Mouse (Mus musculus): ENCODE results near the gene Bsn. TPM values are rescaled to one million over a fixed set of nuclear protein-coding genes. Genes with fewer than 3 reads are reported as not detected.
"Not testable (repeated sequence)": the region's sequence is repeated elsewhere in the genome, so short reads cannot be mapped to it uniquely, and the experiment has no call there.

The Bsn gene
- total and polyA plus RNA-seq, 3 experiments: 2.8 to 7.9 (median 5.0) TPM

DNA sequence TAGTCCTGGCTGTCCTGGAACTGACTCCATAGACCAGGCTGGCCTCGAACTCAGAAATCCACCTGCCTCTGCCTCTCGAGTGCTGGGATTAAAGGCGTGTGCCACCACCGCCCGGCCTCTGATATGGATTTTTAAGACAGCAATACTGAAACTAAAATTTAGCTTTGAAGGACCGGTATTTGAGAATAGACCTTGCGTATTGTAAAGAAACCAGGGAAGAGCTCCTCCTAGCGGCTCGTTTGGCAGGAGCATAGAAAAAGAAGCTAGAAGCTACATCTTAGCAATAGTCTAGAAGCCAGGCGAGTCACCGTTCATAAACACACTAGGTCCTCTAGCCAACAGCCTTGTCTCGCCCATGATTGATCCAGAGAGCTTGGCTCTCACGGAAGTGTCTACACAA lies 12.8 kb upstream of the Bsn start:
- H3K9me3 ChIP-seq (replicated peaks): no peaks in the 10 kb centered on the region
- H3K27me3 ChIP-seq (ENCODE audit: insufficient read depth, low read length): no peaks in the 10 kb centered on the region
- peaks cover 30% of the 10 kb centered on the region for H3K4me1 ChIP-seq (ENCODE audit: insufficient read depth, low read depth, low read length)
- no peak for ATAC-seq (ENCODE audit: extremely low read depth, insufficient number of reproducible peaks, low FRiP score, poor library complexity, severe bottlenecking)
- peaks cover 23% of the 10 kb centered on the region for H3K36me3 ChIP-seq (replicated peaks)
- TF ChIP-seq GATA1 (IDR thresholded peaks at IDR 0.05; ENCODE audit: borderline replicate concordance, low read length) (no peak), CTCF (IDR thresholded peaks at IDR 0.05; ENCODE audit: low read depth, low read length) (peak; percentile 63), GATA2 (IDR thresholded peaks at IDR 0.05; ENCODE audit: borderline replicate concordance, low read depth, low read length) (no peak), TAL1 (conservative IDR thresholded peaks at IDR 0.05; ENCODE audit: low read depth, low read length) (no peak), POLR2AphosphoS5 (IDR thresholded peaks at IDR 0.05; ENCODE audit: insufficient replicate concordance, low read depth, low read length) (no peak)
- peak; percentile 47 for DNase-seq (ENCODE audit: low spot score)
- H3K4me3 ChIP-seq (ENCODE audit: low read depth, low read length): no peak overlapping the region

GRCm38 (mm10) chr9:108202169-108202568 lies 12.0 kb upstream of the Bsn start:
- no peak for DNase-seq (ENCODE audit: low spot score)

DNA sequence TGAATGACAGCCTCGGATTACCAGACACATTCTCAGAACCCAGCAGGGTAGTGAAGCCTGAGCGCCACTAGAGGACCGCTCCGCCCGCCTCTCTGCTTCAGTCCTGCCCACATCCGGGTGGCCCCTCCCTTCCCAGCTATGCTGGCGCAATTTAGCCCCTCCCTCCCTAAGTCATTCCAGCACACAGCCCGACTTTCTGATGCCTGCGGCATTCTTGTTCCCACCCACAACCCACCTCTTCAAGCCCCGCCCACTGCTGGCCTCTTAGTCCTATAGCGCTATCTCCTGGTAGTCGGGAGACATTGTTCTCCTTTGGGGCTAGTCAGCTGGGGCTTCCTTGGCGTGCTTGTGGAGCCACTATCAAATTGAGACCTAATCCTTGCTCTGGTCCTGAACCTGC lies 11.0 kb upstream of the Bsn start:
- no peaks in the 10 kb centered on the region for H3K27me3 ChIP-seq (ENCODE audit: insufficient read depth, low read length)
- peak overlapping the region; percentile 44; the same call in 1 of the 2 replicates for H3K4me3 ChIP-seq (ENCODE audit: low read depth, low read length)
- H3K36me3 ChIP-seq (replicated peaks): peaks cover 6% of the 10 kb centered on the region
- peak; percentile 98 for ATAC-seq (ENCODE audit: extremely low read depth, insufficient number of reproducible peaks, low FRiP score, poor library complexity, severe bottlenecking)
- no peaks in the 10 kb centered on the region for H3K9me3 ChIP-seq (replicated peaks)
- H3K4me1 ChIP-seq (ENCODE audit: insufficient read depth, low read depth, low read length): peaks cover 30% of the 10 kb centered on the region
- TF ChIP-seq TAL1 (conservative IDR thresholded peaks at IDR 0.05; ENCODE audit: low read depth, low read length) (no peak), POLR2AphosphoS5 (IDR thresholded peaks at IDR 0.05; ENCODE audit: insufficient replicate concordance, low read depth, low read length) (no peak), CTCF (IDR thresholded peaks at IDR 0.05; ENCODE audit: low read depth, low read length) (no peak; the same call in none of the 2 replicates), GATA2 (IDR thresholded peaks at IDR 0.05; ENCODE audit: borderline replicate concordance, low read depth, low read length) (no peak), GATA1 (IDR thresholded peaks at IDR 0.05; ENCODE audit: borderline replicate concordance, low read length) (no peak)
- DNase-seq (ENCODE audit: low spot score): peak; percentile 89

More at GRCm38 (mm10) chr9:108202169-108202568, 12.0 kb upstream of the Bsn start:
- no peak for TF ChIP-seq GATA2 (IDR thresholded peaks at IDR 0.05; ENCODE audit: borderline replicate concordance, low read depth, low read length)
- TF ChIP-seq POLR2AphosphoS5 (IDR thresholded peaks at IDR 0.05; ENCODE audit: insufficient replicate concordance, low read depth, low read length): no peak
- TF ChIP-seq GATA1 (IDR thresholded peaks at IDR 0.05; ENCODE audit: borderline replicate concordance, low read length): no peak
- TF ChIP-seq CTCF (IDR thresholded peaks at IDR 0.05; ENCODE audit: low read depth, low read length): no peak
- TF ChIP-seq TAL1 (conservative IDR thresholded peaks at IDR 0.05; ENCODE audit: low read depth, low read length): no peak
- no peak overlapping the region for H3K4me3 ChIP-seq (ENCODE audit: low read depth, low read length)
- H3K4me1 ChIP-seq (ENCODE audit: insufficient read depth, low read depth, low read length): peaks cover 30% of the 10 kb centered on the region
- ATAC-seq (ENCODE audit: extremely low read depth, insufficient number of reproducible peaks, low FRiP score, poor library complexity, severe bottlenecking): no peak
- no peaks in the 10 kb centered on the region for H3K27me3 ChIP-seq (ENCODE audit: insufficient read depth, low read length)
- H3K9me3 ChIP-seq (replicated peaks): no peaks in the 10 kb centered on the region
- peaks cover 15% of the 10 kb centered on the region for H3K36me3 ChIP-seq (replicated peaks)

- peaks cover 7% of the 10 kb centered on the region for H3K27me3 ChIP-seq (ENCODE audit: insufficient read depth, low read length)
- DNase-seq (ENCODE audit: low spot score) (no peak), ATAC-seq (ENCODE audit: extremely low read depth, insufficient number of reproducible peaks, low FRiP score, poor library complexity, severe bottlenecking) (no peak)
- H3K4me1 ChIP-seq (ENCODE audit: insufficient read depth, low read depth, low read length): peaks cover 29% of the 10 kb centered on the region
- no peaks in the 10 kb centered on the region for H3K36me3 ChIP-seq (replicated peaks)
- H3K4me3 ChIP-seq (ENCODE audit: low read depth, low read length): no peak overlapping the region
- no peaks in the 10 kb centered on the region for H3K9me3 ChIP-seq (replicated peaks)
- TF ChIP-seq CTCF (IDR thresholded peaks at IDR 0.05; ENCODE audit: low read depth, low read length): no peak
- no peak for TF ChIP-seq POLR2AphosphoS5 (IDR thresholded peaks at IDR 0.05; ENCODE audit: insufficient replicate concordance, low read depth, low read length)
- TF ChIP-seq GATA1 (IDR thresholded peaks at IDR 0.05; ENCODE audit: borderline replicate concordance, low read length): no peak
- no peak for TF ChIP-seq TAL1 (conservative IDR thresholded peaks at IDR 0.05; ENCODE audit: low read depth, low read length)
- no peak for TF ChIP-seq GATA2 (IDR thresholded peaks at IDR 0.05; ENCODE audit: borderline replicate concordance, low read depth, low read length)
Observed at GRCm38 (mm10) chr9:108198621-108199020, 8.4 kb upstream of the Bsn start.

GRCm38 (mm10) chr9:108196920-108197677 lies 6.9 kb upstream of the Bsn start:
- Histone ChIP-seq H3K4me1 (ENCODE audit: insufficient read depth, low read depth, low read length) (peaks cover 19% of the 10 kb centered on the region), H3K9me3 (replicated peaks) (no peaks in the 10 kb centered on the region), H3K36me3 (replicated peaks) (no peaks in the 10 kb centered on the region), H3K27me3 (ENCODE audit: insufficient read depth, low read length) (peaks cover 21% of the 10 kb centered on the region), H3K4me3 (ENCODE audit: low read depth, low read length) (no peak overlapping the region)
- DNase-seq (ENCODE audit: low spot score) (no peak), ATAC-seq (ENCODE audit: extremely low read depth, insufficient number of reproducible peaks, low FRiP score, poor library complexity, severe bottlenecking) (no peak)
- TF ChIP-seq POLR2AphosphoS5 (IDR thresholded peaks at IDR 0.05; ENCODE audit: insufficient replicate concordance, low read depth, low read length) (no peak), GATA2 (IDR thresholded peaks at IDR 0.05; ENCODE audit: borderline replicate concordance, low read depth, low read length) (no peak), TAL1 (conservative IDR thresholded peaks at IDR 0.05; ENCODE audit: low read depth, low read length) (no peak), CTCF (IDR thresholded peaks at IDR 0.05; ENCODE audit: low read depth, low read length) (no peak), GATA1 (IDR thresholded peaks at IDR 0.05; ENCODE audit: borderline replicate concordance, low read length) (no peak)

DNA sequence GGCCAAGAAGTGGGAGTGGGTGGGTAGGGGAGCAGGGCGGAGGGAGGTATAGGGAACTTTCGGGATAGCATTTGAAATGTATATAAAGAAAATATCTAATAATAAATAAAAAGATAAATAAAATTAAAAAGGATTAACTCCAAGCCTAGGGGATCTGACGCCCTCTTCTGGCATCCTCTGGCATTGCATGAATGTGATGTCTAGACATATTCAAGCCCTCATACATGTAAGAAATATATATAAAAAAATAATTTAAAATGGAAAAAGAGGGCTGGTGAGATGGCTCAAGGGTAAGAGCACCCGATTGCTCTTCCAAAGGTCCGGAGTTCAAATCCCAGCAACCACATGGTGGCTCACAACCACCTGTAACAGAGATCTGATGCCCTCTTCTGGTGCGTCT lies 6.0 kb upstream of the Bsn start:
- H3K36me3 ChIP-seq (replicated peaks); H3K9me3 ChIP-seq (replicated peaks); DNase-seq (ENCODE audit: low spot score); H3K4me3 ChIP-seq (ENCODE audit: low read depth, low read length); ATAC-seq (ENCODE audit: extremely low read depth, insufficient number of reproducible peaks, low FRiP score, poor library complexity, severe bottlenecking): not testable (repeated sequence)
- H3K4me1 ChIP-seq (ENCODE audit: insufficient read depth, low read depth, low read length): peaks cover 16% of the 10 kb centered on the region
- H3K27me3 ChIP-seq (ENCODE audit: insufficient read depth, low read length): peaks cover 26% of the 10 kb centered on the region
